Mouse (Mus musculus) CH12.LX (cell line): ENCODE measurements around the gene Olfr1198. TPM values are rescaled to one million over a fixed set of nuclear protein-coding genes. Genes with fewer than 3 reads are reported as not detected.

Experiments used
- DNase-seq: peaks from one replicate; pipeline ENCODE4 v3.0.0-alpha.2; 2013; ENCODE audit errors: extremely low read depth
- H3K27ac ChIP-seq: 2 replicates; pipeline ENCODE4 v1.5.1; 2012; ENCODE audit warnings: low read depth, mild to moderate bottlenecking, control low read depth, moderate library complexity; ENCODE audit not compliant: insufficient read depth
- H3K27me3 ChIP-seq: replicated peaks from 2 replicates; pipeline ENCODE3; 2012; ENCODE audit warnings: inconsistent platforms
- H3K36me3 ChIP-seq, 2 experiments: replicated peaks in 1 of 2; 2 replicates each; pipeline versions ENCODE3 to v1.6.1; 2012; ENCODE audit warnings: inconsistent platforms in 1 of 2, low read length in 1 of 2, mild to moderate bottlenecking in 1 of 2, mixed read lengths in 1 of 2, moderate library complexity in 1 of 2; ENCODE audit not compliant: control insufficient read depth in 1 of 2, insufficient read depth in 1 of 2
- H3K4me1 ChIP-seq, 2 experiments: 2 replicates each; pipeline ENCODE4 v1.6.1; 2012; ENCODE audit warnings: inconsistent platforms in 1 of 2, moderate library complexity in 1 of 2; ENCODE audit not compliant: insufficient read depth in 2 of 2, control insufficient read depth in 1 of 2
- H3K4me2 ChIP-seq: 2 replicates; pipeline ENCODE4 v1.6.1; 2012; ENCODE audit warnings: low read depth, mild to moderate bottlenecking, control low read depth; ENCODE audit not compliant: poor library complexity, insufficient read depth, severe bottlenecking
- H3K4me3 ChIP-seq, 3 experiments: fragments of 150-350 bp in 1 of 3; sonication (generic) in 1 of 3; replicated peaks in 1 of 3; 2 replicates each; pipeline versions ENCODE3 to v1.5.1; 2011 to 2012; ENCODE audit warnings: low read depth in 2 of 3, low read length in 2 of 3, mild to moderate bottlenecking in 2 of 3, moderate library complexity in 2 of 3, control low read depth in 1 of 3, improper control_type of control experiment in 1 of 3, inconsistent platforms in 1 of 3, mixed read lengths in 1 of 3; ENCODE audit not compliant: poor library complexity in 1 of 3
- H3K79me2 ChIP-seq: replicated peaks from 2 replicates; pipeline ENCODE4 v1.6.1; 2012; ENCODE audit warnings: mild to moderate bottlenecking, moderate library complexity; ENCODE audit not compliant: control insufficient read depth, poor library complexity, insufficient read depth, severe bottlenecking; ENCODE audit errors: extremely low read depth
- H3K9ac ChIP-seq: 2 replicates; pipeline ENCODE4 v1.6.1; 2012; ENCODE audit warnings: low read depth, mild to moderate bottlenecking, control low read depth, moderate library complexity; ENCODE audit not compliant: insufficient read depth
- H3K9me3 ChIP-seq: replicated peaks from 2 replicates; pipeline ENCODE3; 2012; ENCODE audit warnings: low read length, inconsistent platforms, mixed read lengths
- CHD1 ChIP-seq: IDR thresholded peaks from 2 replicates; pipeline ENCODE4 v1.6.1; 2012; ENCODE audit warnings: low read depth, low read length, improper control_type of control experiment, inconsistent platforms
- E2F4 ChIP-seq: IDR thresholded peaks from 2 replicates; pipeline ENCODE4 v1.6.1; 2011; ENCODE audit warnings: low read depth, low read length, improper control_type of control experiment; ENCODE audit not compliant: insufficient replicate concordance
- ETS1 ChIP-seq: conservative IDR thresholded peaks from 2 replicates; pipeline ENCODE4 v1.6.1; 2012; ENCODE audit warnings: low read depth, mild to moderate bottlenecking, inconsistent platforms, low read length, improper control_type of control experiment, moderate library complexity
- GABPA ChIP-seq: IDR thresholded peaks from 2 replicates; pipeline ENCODE4 v1.6.1; 2012; ENCODE audit warnings: low read depth, low read length, improper control_type of control experiment, inconsistent platforms; ENCODE audit not compliant: insufficient replicate concordance
- HCFC1 ChIP-seq: IDR thresholded peaks from 2 replicates; pipeline ENCODE4 v1.6.1; 2012; ENCODE audit warnings: low read depth, mild to moderate bottlenecking, inconsistent platforms, low read length, improper control_type of control experiment
- IRF4 ChIP-seq: IDR thresholded peaks from 2 replicates; pipeline ENCODE4 v1.6.1; 2014; ENCODE audit warnings: low read depth, mild to moderate bottlenecking, inconsistent platforms, low read length, improper control_type of control experiment
- JUN ChIP-seq: IDR thresholded peaks from 2 replicates; pipeline ENCODE4 v1.6.1; 2011; ENCODE audit warnings: low read depth, mild to moderate bottlenecking, low read length, improper control_type of control experiment, moderate library complexity; ENCODE audit not compliant: insufficient read depth
- JUND ChIP-seq: conservative IDR thresholded peaks from 2 replicates; pipeline ENCODE4 v1.6.1; 2011; ENCODE audit warnings: low read depth, low read length, improper control_type of control experiment
- MAFK ChIP-seq: IDR thresholded peaks from 2 replicates; pipeline ENCODE4 v1.6.1; 2011; ENCODE audit warnings: low read length, improper control_type of control experiment; ENCODE audit not compliant: insufficient replicate concordance
- MAX ChIP-seq: IDR thresholded peaks from 2 replicates; pipeline ENCODE4 v1.6.1; 2011; ENCODE audit warnings: low read length, improper control_type of control experiment
- MEF2A ChIP-seq: IDR thresholded peaks from 2 replicates; pipeline ENCODE4 v1.6.1; 2014; ENCODE audit warnings: low read depth, mild to moderate bottlenecking, inconsistent platforms, low read length, improper control_type of control experiment, borderline replicate concordance
- MXI1 ChIP-seq: IDR thresholded peaks from 2 replicates; pipeline ENCODE4 v1.6.1; 2011; ENCODE audit warnings: mild to moderate bottlenecking, low read depth, low read length, improper control_type of control experiment
- NELFE ChIP-seq: IDR thresholded peaks from 2 replicates; pipeline ENCODE4 v1.6.1; 2011; ENCODE audit warnings: low read depth, low read length, improper control_type of control experiment
- NRF1 ChIP-seq: IDR thresholded peaks from 2 replicates; pipeline ENCODE4 v1.6.1; 2014; ENCODE audit warnings: low read depth, mild to moderate bottlenecking, inconsistent platforms, low read length, improper control_type of control experiment, moderate library complexity
- RAD21 ChIP-seq: IDR thresholded peaks from 2 replicates; pipeline ENCODE4 v1.6.1; 2011; ENCODE audit warnings: low read depth, mild to moderate bottlenecking, low read length, improper control_type of control experiment, moderate library complexity
- RCOR1 ChIP-seq: conservative IDR thresholded peaks from 2 replicates; pipeline ENCODE4 v1.6.1; 2012; ENCODE audit warnings: low read depth, mild to moderate bottlenecking, inconsistent platforms, low read length, improper control_type of control experiment
- SIN3A ChIP-seq: IDR thresholded peaks from 2 replicates; pipeline ENCODE4 v1.6.1; 2012; ENCODE audit warnings: low read length, improper control_type of control experiment, inconsistent platforms
- SMC3 ChIP-seq: IDR thresholded peaks from 2 replicates; pipeline ENCODE4 v1.6.1; 2011; ENCODE audit warnings: low read depth, low read length, improper control_type of control experiment
- TBP ChIP-seq: conservative IDR thresholded peaks from 2 replicates; pipeline ENCODE4 v1.6.1; 2011; ENCODE audit warnings: low read depth, low read length, improper control_type of control experiment
- ZMIZ1 ChIP-seq: IDR thresholded peaks from 2 replicates; pipeline ENCODE4 v1.6.1; 2012; ENCODE audit warnings: low read depth, mild to moderate bottlenecking, inconsistent platforms, low read length, improper control_type of control experiment
- ZNF384 ChIP-seq: IDR thresholded peaks from 2 replicates; pipeline ENCODE4 v1.6.1; 2012; ENCODE audit warnings: low read depth, low read length, improper control_type of control experiment, inconsistent platforms
- dilution Hi-C: fragments of 300-500 bp; cut with MboI; formaldehyde crosslinking; loops from 2 replicates; pipeline ENCODE4 v1.14.3; 2020; ENCODE audit warnings: low sequenced_read_pairs; ENCODE audit not compliant: extremely low pct_unique_long_range_greater_than_20kb, extremely low pct_ligation_motif_present
- in situ Hi-C: fragments of 300-500 bp; cut with MboI; formaldehyde crosslinking; loops from 3 replicates; pipeline ENCODE4 v1.14.3; 2019; ENCODE audit warnings: low sequenced_read_pairs, low pct_ligation_motif_present, low pct_unique_long_range_greater_than_20kb, mixed read lengths
- polyA plus RNA-seq: library from polyadenylated mRNA; unstranded; fragments of >175 nt; gene quantifications from 2 replicates; pipeline ENCODE4 v1.2.1, GENCODE M21; 2012; ENCODE audit warnings: low read depth; ENCODE audit not compliant: insufficient read length
- total RNA-seq, 2 experiments: library from RNA; depleted of rRNA; stranded (reverse); fragments of 300-350 nt in 1 of 2; fragments of >200 nt in 1 of 2; gene quantifications; 2 replicates each; pipeline ENCODE4 v1.2.3; 2012 to 2014

Olfr1198 gene
- total and polyA plus RNA-seq, 3 experiments, result not detected

- no peak for TF ChIP-seq GABPA
- no peak for TF ChIP-seq SIN3A
- no peak for TF ChIP-seq NELFE
- TF ChIP-seq NRF1, result no peak
- no peak for TF ChIP-seq JUND
- TF ChIP-seq TBP, result no peak
- no peak for TF ChIP-seq IRF4
- TF ChIP-seq ZNF384, result no peak
- TF ChIP-seq RAD21, result no peak
- no peak for TF ChIP-seq E2F4
- TF ChIP-seq MAFK, result no peak
- TF ChIP-seq MEF2A, result no peak
- TF ChIP-seq SMC3, result no peak
- no peak for TF ChIP-seq RCOR1
- no peak for TF ChIP-seq ETS1
- TF ChIP-seq ZMIZ1, result no peak
- TF ChIP-seq MXI1, result no peak
- no peak for TF ChIP-seq HCFC1
- Histone ChIP-seq H3K9ac (no peak overlapping the region), H3K36me3 (no peaks in the 10 kb centered on the region), H3K27me3 (no peaks in the 10 kb centered on the region), H3K4me1 (no peaks in the 10 kb centered on the region), H3K4me2 (no peak overlapping the region), H3K4me3 (no peak overlapping the region), H3K9me3 (peaks cover 30% of the 10 kb centered on the region), H3K79me2 (no peaks in the 10 kb centered on the region), H3K27ac (no peak overlapping the region)
- no peak for DNase-seq
- in situ Hi-C loops (no loop called here), dilution Hi-C loops (no loop called here)
Observed at GRCm38 (mm10) chr2:88743379-88743778, 7.8 kb downstream of the Olfr1198 start.

- Histone ChIP-seq H3K36me3 (no peaks in the 10 kb centered on the region), H3K79me2 (no peaks in the 10 kb centered on the region), H3K4me2 (no peak within 1 kb of the TSS), H3K4me3 (no peak within 1 kb of the TSS), H3K4me1 (no peaks in the 10 kb centered on the region), H3K27ac (no peak within 1 kb of the TSS), H3K27me3 (no peaks in the 10 kb centered on the region), H3K9ac (no peak within 1 kb of the TSS), H3K9me3 (peaks cover 4% of the 10 kb centered on the region)
- TF ChIP-seq MAX, result no peak
- TF ChIP-seq SIN3A, result no peak
- no peak for TF ChIP-seq CHD1
- TF ChIP-seq JUN, result no peak
- TF ChIP-seq E2F4, result no peak
- in situ Hi-C loops (no loop called here), dilution Hi-C loops (no loop called here)
- DNase-seq, result no peak
Observed at GRCm38 (mm10) chr2:88732266-88732665, 18.9 kb downstream of the Olfr1198 start, which contains the start of gene Olfr1197. TSS of gene Olfr1197 (minus strand) at chr2:88732366.
